Mouse (Mus musculus) midbrain, embryonic 10.5 days (tissue): ENCODE data around the gene Svs1. TPM values are rescaled to one million over a fixed set of nuclear protein-coding genes. Genes with fewer than 3 reads are reported as not detected.

Source experiments
- DNase-seq: peaks from one replicate; pipeline ENCODE4 v3.0.0-alpha.2; 2017; ENCODE audit warnings: low spot score
- H3K27ac ChIP-seq: fragments of 300-500 bp; sonication (generic); replicated peaks from 2 replicates; pipeline ENCODE4 v1.5.1; 2016; ENCODE audit warnings: mild to moderate bottlenecking
- H3K27me3 ChIP-seq: fragments of 300-500 bp; sonication (generic); 2 replicates; pipeline ENCODE4 v1.6.1; 2016; ENCODE audit warnings: low read depth, mild to moderate bottlenecking; ENCODE audit not compliant: poor library complexity, severe bottlenecking
- H3K36me3 ChIP-seq: fragments of 300-500 bp; sonication (generic); 2 replicates; pipeline ENCODE4 v1.6.1; 2016; ENCODE audit warnings: mild to moderate bottlenecking, moderate library complexity
- H3K4me1 ChIP-seq: fragments of 300-500 bp; sonication (generic); 2 replicates; pipeline ENCODE4 v1.6.1; 2016
- H3K4me3 ChIP-seq: fragments of 300-500 bp; sonication (generic); 2 replicates; pipeline ENCODE4 v1.5.1; 2016; ENCODE audit warnings: mild to moderate bottlenecking, moderate library complexity
- H3K9me3 ChIP-seq: fragments of 300-500 bp; sonication (generic); replicated peaks from 2 replicates; pipeline ENCODE4 v1.6.1; 2016; ENCODE audit warnings: mild to moderate bottlenecking
- WGBS: fragments of 180-500 bp; shearing (Covaris S2); methylation state at CpG from one replicate; pipeline ENCODE4 v1.1.7; 2016; 5-methylcytosine and 5-hydroxymethylcytosine counted together
- polyA plus RNA-seq: library from polyadenylated mRNA; unstranded; fragments of >200 nt; fragmentation: Nextera tagmentation; extraction: Ambion mirVana; gene quantifications from 2 replicates; pipeline ENCODE4 v1.2.1, GENCODE M21; 2016

Gene Svs1
- polyA plus RNA-seq, 1 experiment from 2014 or later = not detected

- no peak overlapping the region for H3K4me3 ChIP-seq
- DNase-seq = no peak
- WGBS = 72% methylated on average over 3 of the region's 3 CpGs
- H3K4me1 ChIP-seq = no peaks in the 10 kb centered on the region
- no peaks in the 10 kb centered on the region for H3K36me3 ChIP-seq
- no peaks in the 10 kb centered on the region for H3K9me3 ChIP-seq
- H3K27me3 ChIP-seq = no peaks in the 10 kb centered on the region
- H3K27ac ChIP-seq = no peak overlapping the region
These were observed 4.4 kb upstream of the Svs1 start for GRCm38 (mm10) chr6:48982305-48982704.

- Histone ChIP-seq H3K36me3 (no peaks in the 10 kb centered on the region), H3K27ac (no peak overlapping the region), H3K4me1 (no peaks in the 10 kb centered on the region), H3K9me3 (no peaks in the 10 kb centered on the region), H3K27me3 (no peaks in the 10 kb centered on the region), H3K4me3 (no peak overlapping the region)
- DNase-seq = no peak
- 95% methylated on average over 5 of the region's 5 CpGs for WGBS
These were observed 3.3 kb downstream of the Svs1 start for GRCm38 (mm10) chr6:48989971-48990370.

GRCm38 (mm10) chr6:48991991-48992390 is 5.3 kb downstream of the Svs1 start:
- no peaks in the 10 kb centered on the region for H3K36me3 ChIP-seq
- H3K4me1 ChIP-seq = no peaks in the 10 kb centered on the region
- H3K4me3 ChIP-seq = no peak overlapping the region
- H3K27ac ChIP-seq = no peak overlapping the region
- no peak for DNase-seq
- H3K9me3 ChIP-seq = no peaks in the 10 kb centered on the region
- no peaks in the 10 kb centered on the region for H3K27me3 ChIP-seq
- 78% methylated on average over 4 of the region's 4 CpGs for WGBS

- DNase-seq = no peak
- no peak overlapping the region for H3K4me3 ChIP-seq
- H3K27ac ChIP-seq = no peak overlapping the region
- H3K27me3 ChIP-seq = no peaks in the 10 kb centered on the region
- 73% methylated on average over 6 of the region's 6 CpGs for whole genome bisulfite sequencing
- no peaks in the 10 kb centered on the region for H3K36me3 ChIP-seq
- no peaks in the 10 kb centered on the region for H3K9me3 ChIP-seq
- H3K4me1 ChIP-seq = no peaks in the 10 kb centered on the region
These were observed 11.5 kb downstream of the Svs1 start for GRCm38 (mm10) chr6:48998186-48998585.

GRCm38 (mm10) chr6:48998796-48999195 is 12.1 kb downstream of the Svs1 start:
- H3K27me3 ChIP-seq = no peaks in the 10 kb centered on the region
- no peak overlapping the region for H3K4me3 ChIP-seq
- H3K27ac ChIP-seq = no peak overlapping the region
- no peaks in the 10 kb centered on the region for H3K36me3 ChIP-seq
- H3K9me3 ChIP-seq = no peaks in the 10 kb centered on the region
- H3K4me1 ChIP-seq = no peaks in the 10 kb centered on the region
- whole genome bisulfite sequencing = 87% methylated on average over 4 of the region's 4 CpGs
- DNase-seq = no peak

GRCm38 (mm10) chr6:49003381-49003780 is 16.7 kb downstream of the Svs1 start:
- Histone ChIP-seq H3K27me3 (no peaks in the 10 kb centered on the region), H3K4me1 (peaks cover 4% of the 10 kb centered on the region), H3K36me3 (no peaks in the 10 kb centered on the region), H3K27ac (no peak overlapping the region), H3K9me3 (no peaks in the 10 kb centered on the region), H3K4me3 (no peak overlapping the region)
- 50% methylated on average over 4 of the region's 4 CpGs for WGBS
- DNase-seq = no peak

GRCm38 (mm10) chr6:49007981-49008380 is 21.3 kb downstream of the Svs1 start:
- Histone ChIP-seq H3K9me3 (0 out of 2 replicates have a peak, but pooled peaks cover 5% of the 10 kb centered on the region), H3K36me3 (no peaks in the 10 kb centered on the region), H3K4me1 (peaks cover 9% of the 10 kb centered on the region), H3K4me3 (peak overlapping the region; percentile 41; the same call in 1 of the 2 replicates), H3K27me3 (no peaks in the 10 kb centered on the region), H3K27ac (no peak overlapping the region)
- peak; percentile 74 for DNase-seq
- 2% methylated on average over 9 of the region's 9 CpGs for WGBS

- Histone ChIP-seq H3K4me1 (peaks cover 9% of the 10 kb centered on the region), H3K27ac (no peak overlapping the region), H3K27me3 (no peaks in the 10 kb centered on the region), H3K36me3 (no peaks in the 10 kb centered on the region), H3K9me3 (0 out of 2 replicates have a peak, but pooled peaks cover 5% of the 10 kb centered on the region), H3K4me3 (peak overlapping the region; percentile 41; the same call in 1 of the 2 replicates)
- 32% methylated on average over 13 of the region's 13 CpGs for WGBS
- no peak for DNase-seq
These were observed 21.9 kb downstream of the Svs1 start for GRCm38 (mm10) chr6:49008420-49009160.

- no peak overlapping the region for H3K4me3 ChIP-seq
- no peaks in the 10 kb centered on the region for H3K27me3 ChIP-seq
- H3K27ac ChIP-seq = no peak overlapping the region
- 40% methylated on average over 7 of the region's 7 CpGs for WGBS
- no peak for DNase-seq
- H3K4me1 ChIP-seq = peaks cover 9% of the 10 kb centered on the region
- H3K9me3 ChIP-seq = 0 out of 2 replicates have a peak, but pooled peaks cover 5% of the 10 kb centered on the region
- H3K36me3 ChIP-seq = no peaks in the 10 kb centered on the region
These were observed 22.5 kb downstream of the Svs1 start for GRCm38 (mm10) chr6:49009161-49009555.

- no peaks in the 10 kb centered on the region for H3K36me3 ChIP-seq
- H3K4me1 ChIP-seq = peaks cover 9% of the 10 kb centered on the region
- H3K27ac ChIP-seq = no peak overlapping the region
- 75% methylated on average over 1 of the region's 1 CpGs for WGBS
- H3K4me3 ChIP-seq = no peak overlapping the region
- DNase-seq = no peak
- no peaks in the 10 kb centered on the region for H3K27me3 ChIP-seq
- H3K9me3 ChIP-seq = 0 out of 2 replicates have a peak, but pooled peaks cover 5% of the 10 kb centered on the region
These were observed 23.0 kb downstream of the Svs1 start for GRCm38 (mm10) chr6:49009665-49010064.

GRCm38 (mm10) chr6:49011191-49011590 is 24.5 kb downstream of the Svs1 start:
- H3K4me3 ChIP-seq = no peak overlapping the region
- H3K9me3 ChIP-seq = 0 out of 2 replicates have a peak, but pooled peaks cover 5% of the 10 kb centered on the region
- H3K27me3 ChIP-seq = no peaks in the 10 kb centered on the region
- H3K4me1 ChIP-seq = peaks cover 9% of the 10 kb centered on the region
- DNase-seq = no peak
- 89% methylated on average over 5 of the region's 5 CpGs for WGBS
- H3K27ac ChIP-seq = no peak overlapping the region
- no peaks in the 10 kb centered on the region for H3K36me3 ChIP-seq

GRCm38 (mm10) chr6:49013023-49013422 is 26.4 kb downstream of the Svs1 start:
- Histone ChIP-seq H3K27ac (no peak overlapping the region), H3K27me3 (no peaks in the 10 kb centered on the region), H3K4me3 (no peak overlapping the region), H3K36me3 (no peaks in the 10 kb centered on the region), H3K4me1 (peaks cover 9% of the 10 kb centered on the region), H3K9me3 (0 out of 2 replicates have a peak, but pooled peaks cover 5% of the 10 kb centered on the region)
- no peak for DNase-seq
- WGBS = 81% methylated on average over 4 of the region's 4 CpGs

- 0 out of 2 replicates have a peak, but pooled peaks cover 5% of the 10 kb centered on the region for H3K9me3 ChIP-seq
- H3K27ac ChIP-seq = no peak overlapping the region
- DNase-seq = no peak
- WGBS = 79% methylated on average over 3 of the region's 3 CpGs
- H3K36me3 ChIP-seq = no peaks in the 10 kb centered on the region
- H3K4me3 ChIP-seq = no peak overlapping the region
- H3K4me1 ChIP-seq = peaks cover 5% of the 10 kb centered on the region
- no peaks in the 10 kb centered on the region for H3K27me3 ChIP-seq
These were observed 26.8 kb downstream of the Svs1 start for GRCm38 (mm10) chr6:49013458-49013857.
